Mouse (Mus musculus) liver, postnatal 0 days (tissue): ENCODE results near the gene Fam217b.

ENCODE experiments used
- CTCF ChIP-seq: sonication (generic); IDR thresholded peaks from 2 replicates; pipeline ENCODE4 v1.5.1; 2016; ENCODE audit warnings: antibody characterized with exemption, low read depth
- EP300 ChIP-seq: IDR thresholded peaks from 2 replicates; pipeline ENCODE4 v1.6.1; 2016; ENCODE audit warnings: antibody characterized with exemption, low read depth, mild to moderate bottlenecking

GRCm38 (mm10) chr2:178414261-178415149 lies at the start of gene Fam217b, which contains the start of gene Ppp1r3d:
- TF ChIP-seq CTCF (no peak; the same call in 1 of the 2 replicates), EP300 (no peak)
